Mouse (Mus musculus) myocyte (in vitro differentiated cells): ENCODE measurements around the gene Ttc21b. TPM values are rescaled to one million over a fixed set of nuclear protein-coding genes. Genes with fewer than 3 reads are reported as not detected.

Source experiments
- H3K27me3 ChIP-seq: one replicate; pipeline ENCODE4 v1.6.1; 2011; ENCODE audit not compliant: control insufficient read depth, insufficient read depth, insufficient read length
- H3K36me3 ChIP-seq: one replicate; pipeline ENCODE4 v1.6.1; 2011; ENCODE audit not compliant: control insufficient read depth, insufficient read depth
- H3K4me2 ChIP-seq: one replicate; pipeline ENCODE4 v1.6.1; 2011; ENCODE audit warnings: low read depth, control low read depth
- H3K4me3 ChIP-seq: one replicate; pipeline ENCODE4 v1.5.1; 2011; ENCODE audit warnings: mild to moderate bottlenecking, control low read depth, moderate library complexity
- H3K79me2 ChIP-seq: one replicate; pipeline ENCODE4 v1.6.1; 2011; ENCODE audit not compliant: control insufficient read depth, insufficient read depth
- H3ac ChIP-seq: one replicate; pipeline ENCODE4 v1.6.1; 2011; ENCODE audit not compliant: control insufficient read depth, insufficient read length
- CEBPB ChIP-seq: IDR thresholded peaks from 2 replicates; pipeline ENCODE4 v1.6.1; 2011; ENCODE audit warnings: mild to moderate bottlenecking, moderate library complexity; ENCODE audit not compliant: poor library complexity, insufficient read depth, severe bottlenecking
- E2F4 ChIP-seq: IDR thresholded peaks from one replicate; pipeline ENCODE4 v1.6.1; 2011; ENCODE audit warnings: mild to moderate bottlenecking, control low read depth, moderate library complexity; ENCODE audit not compliant: insufficient read depth
- MAX ChIP-seq: IDR thresholded peaks from one replicate; pipeline ENCODE4 v1.6.1; 2011; ENCODE audit warnings: low read depth, mild to moderate bottlenecking, control low read depth
- MYOD1 ChIP-seq, 3 experiments: IDR thresholded peaks; one replicate each; pipeline ENCODE4 v1.6.1; 2011; ENCODE audit warnings: control low read depth in 2 of 3, low read depth in 2 of 3, mild to moderate bottlenecking in 2 of 3, moderate library complexity in 1 of 3; ENCODE audit not compliant: insufficient read length in 2 of 3, control insufficient read depth in 1 of 3
- MYOG ChIP-seq, 3 experiments: IDR thresholded peaks; one replicate each; pipeline ENCODE4 v1.6.1; 2011; ENCODE audit warnings: control low read depth in 2 of 3, low read depth in 2 of 3, mild to moderate bottlenecking in 2 of 3; ENCODE audit not compliant: insufficient read length in 2 of 3, control insufficient read depth in 1 of 3, insufficient read depth in 1 of 3
- POLR2A ChIP-seq: IDR thresholded peaks from one replicate; pipeline ENCODE4 v1.6.1; 2011; ENCODE audit warnings: low read depth, mild to moderate bottlenecking, control low read depth, moderate library complexity; ENCODE audit not compliant: insufficient read length
- POLR2AphosphoS2 ChIP-seq: IDR thresholded peaks from one replicate; pipeline ENCODE4 v1.6.1; 2011; ENCODE audit warnings: low read depth, control low read depth; ENCODE audit not compliant: insufficient read length
- REST ChIP-seq: IDR thresholded peaks from one replicate; pipeline ENCODE4 v1.6.1; 2011; ENCODE audit warnings: mild to moderate bottlenecking, control low read depth, moderate library complexity; ENCODE audit not compliant: insufficient read depth, insufficient read length
- SRF ChIP-seq: IDR thresholded peaks from one replicate; pipeline ENCODE4 v1.6.1; 2011; ENCODE audit warnings: low read depth; ENCODE audit not compliant: control insufficient read depth, insufficient read length
- TCF12 ChIP-seq: IDR thresholded peaks from one replicate; pipeline ENCODE4 v1.6.1; 2011; ENCODE audit warnings: mild to moderate bottlenecking, control low read depth; ENCODE audit not compliant: poor library complexity, insufficient read depth, severe bottlenecking
- TCF3 ChIP-seq: IDR thresholded peaks from one replicate; pipeline ENCODE4 v1.6.1; 2011; ENCODE audit warnings: low read depth, control low read depth; ENCODE audit not compliant: insufficient read length
- USF1 ChIP-seq: IDR thresholded peaks from one replicate; pipeline ENCODE4 v1.6.1; 2011; ENCODE audit warnings: low read depth, mild to moderate bottlenecking, control low read depth, moderate library complexity
- polyA plus RNA-seq: library from polyadenylated mRNA; unstranded; fragments of >200 nt; fragmentation: generic; extraction: Trizol; gene quantifications from one replicate; pipeline ENCODE4 v1.2.1, GENCODE M21; 2012; ENCODE audit warnings: missing spikeins

The Ttc21b gene
- polyA plus RNA-seq, 1 experiment, result 3.3 TPM

DNA sequence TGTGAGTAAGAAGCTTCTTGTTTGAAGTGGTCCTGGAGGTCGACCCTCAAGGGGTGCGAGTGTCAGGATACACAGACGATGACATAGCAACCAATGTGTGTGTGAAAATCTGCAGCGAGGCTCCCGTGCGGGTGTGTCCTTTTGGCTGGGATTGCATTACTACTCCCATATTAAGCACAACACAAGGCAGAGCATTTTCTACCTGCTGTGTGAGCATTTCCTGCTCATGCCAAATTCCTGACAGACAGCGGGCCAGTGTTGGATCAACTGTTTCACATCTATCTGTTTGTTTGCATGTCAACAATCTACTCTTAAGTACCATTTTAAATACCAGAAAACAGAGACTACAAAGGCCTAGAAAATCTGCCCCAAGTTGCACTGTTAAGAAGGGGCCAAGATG is 79.4 kb downstream of the Ttc21b start:
- TF ChIP-seq TCF3, result no peak
- H3K79me2 ChIP-seq, result no peaks in the 10 kb centered on the region
- no peak overlapping the region for H3K4me3 ChIP-seq
- no peak overlapping the region for H3K4me2 ChIP-seq
- no peaks in the 10 kb centered on the region for H3K27me3 ChIP-seq
- no peak overlapping the region for H3ac ChIP-seq
- H3K36me3 ChIP-seq, result no peaks in the 10 kb centered on the region

DNA sequence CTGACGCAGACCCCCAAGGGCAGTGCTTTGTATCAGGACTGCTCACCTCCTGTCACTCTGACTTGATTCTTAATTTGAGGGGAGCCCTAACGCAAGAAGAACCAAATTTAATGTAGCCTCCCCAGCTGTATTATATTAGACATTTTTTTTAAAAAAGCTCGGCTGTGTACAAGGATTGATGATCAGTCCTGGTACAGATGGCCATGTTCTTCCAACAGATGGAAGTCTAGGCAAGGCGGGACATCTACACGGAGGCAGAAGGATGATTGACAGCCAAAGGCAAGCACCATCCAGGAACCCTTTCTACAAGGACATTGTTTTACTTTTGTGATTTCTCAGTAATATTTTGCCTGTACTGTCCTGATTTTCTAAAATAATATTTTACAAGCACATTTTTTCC is 83.3 kb downstream of the Ttc21b start:
- TF ChIP-seq TCF12 (no peak), MYOD1 (IDR thresholded peaks at IDR 0.05; ENCODE audit: control insufficient read depth in 1 of 3, insufficient read length in 2 of 3, low read depth in 2 of 3) (no peak), SRF (no peak), POLR2A (no peak), MYOG (IDR thresholded peaks at IDR 0.05; ENCODE audit: control insufficient read depth in 1 of 3, insufficient read depth in 1 of 3, insufficient read length in 2 of 3, low read depth in 2 of 3) (no peak), POLR2AphosphoS2 (no peak), USF1 (no peak), TCF3 (no peak), CEBPB (no peak), REST (no peak), E2F4 (no peak), MAX (no peak)
- no peaks in the 10 kb centered on the region for H3K36me3 ChIP-seq
- no peak overlapping the region for H3ac ChIP-seq
- H3K79me2 ChIP-seq, result no peaks in the 10 kb centered on the region
- no peak overlapping the region for H3K4me2 ChIP-seq
- no peaks in the 10 kb centered on the region for H3K27me3 ChIP-seq
- H3K4me3 ChIP-seq, result no peak overlapping the region

DNA sequence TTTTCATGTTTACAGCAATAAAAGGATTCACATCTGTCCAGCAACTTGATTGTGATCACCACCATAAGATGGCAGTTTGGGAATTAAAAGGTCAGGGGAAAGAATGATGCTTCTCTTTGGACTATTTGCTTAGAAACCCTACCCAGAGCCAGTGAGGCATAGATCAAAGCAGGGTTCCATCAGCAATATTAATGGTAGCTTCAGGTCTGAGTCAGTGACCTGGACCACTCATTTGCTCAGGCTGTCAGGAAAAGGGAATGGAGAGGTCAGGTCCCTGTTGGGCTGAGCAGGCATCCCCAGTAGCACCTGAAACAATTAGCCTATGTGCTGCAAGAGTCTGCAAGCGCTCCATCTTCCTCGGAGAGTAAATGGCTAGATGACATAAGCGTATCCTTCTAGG is 84.8 kb downstream of the Ttc21b start:
- no peaks in the 10 kb centered on the region for H3K36me3 ChIP-seq
- TF ChIP-seq REST (no peak), MAX (no peak), POLR2A (no peak), CEBPB (no peak), MYOG (IDR thresholded peaks at IDR 0.05; ENCODE audit: control insufficient read depth in 1 of 3, insufficient read depth in 1 of 3, insufficient read length in 2 of 3, low read depth in 2 of 3) (no peak), E2F4 (no peak), TCF3 (no peak), TCF12 (no peak), POLR2AphosphoS2 (no peak), USF1 (no peak), SRF (no peak), MYOD1 (IDR thresholded peaks at IDR 0.05; ENCODE audit: control insufficient read depth in 1 of 3, insufficient read length in 2 of 3, low read depth in 2 of 3) (no peak)
- H3K79me2 ChIP-seq, result no peaks in the 10 kb centered on the region
- H3K4me3 ChIP-seq, result no peak overlapping the region
- no peaks in the 10 kb centered on the region for H3K27me3 ChIP-seq
- H3K4me2 ChIP-seq, result no peak overlapping the region
- no peak overlapping the region for H3ac ChIP-seq

DNA sequence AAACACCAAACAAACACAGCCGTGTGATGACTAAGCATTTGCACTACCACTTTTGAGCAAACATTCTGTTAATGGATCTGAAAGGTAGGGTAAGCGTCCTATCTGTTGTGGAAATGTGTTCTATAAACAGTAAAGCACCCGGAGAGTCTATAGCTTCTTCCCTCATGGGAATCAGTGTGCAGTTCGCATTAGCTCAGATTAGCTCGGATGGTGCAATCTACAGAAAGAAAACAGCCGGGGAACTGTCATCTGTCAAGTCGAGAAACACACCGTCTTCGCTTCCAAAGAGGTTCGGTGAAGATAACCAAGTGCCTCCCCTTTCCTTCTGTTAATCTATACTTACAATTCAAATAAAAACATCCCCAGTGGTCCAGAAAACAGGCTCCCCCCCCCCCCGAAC is 85.7 kb downstream of the Ttc21b start:
- H3K4me2 ChIP-seq, result no peak overlapping the region
- no peaks in the 10 kb centered on the region for H3K79me2 ChIP-seq
- H3K27me3 ChIP-seq, result no peaks in the 10 kb centered on the region
- H3K36me3 ChIP-seq, result no peaks in the 10 kb centered on the region
- no peak overlapping the region for H3ac ChIP-seq
- H3K4me3 ChIP-seq, result no peak overlapping the region
- TF ChIP-seq MAX, result no peak
- TF ChIP-seq E2F4, result no peak
- TF ChIP-seq SRF, result no peak

DNA sequence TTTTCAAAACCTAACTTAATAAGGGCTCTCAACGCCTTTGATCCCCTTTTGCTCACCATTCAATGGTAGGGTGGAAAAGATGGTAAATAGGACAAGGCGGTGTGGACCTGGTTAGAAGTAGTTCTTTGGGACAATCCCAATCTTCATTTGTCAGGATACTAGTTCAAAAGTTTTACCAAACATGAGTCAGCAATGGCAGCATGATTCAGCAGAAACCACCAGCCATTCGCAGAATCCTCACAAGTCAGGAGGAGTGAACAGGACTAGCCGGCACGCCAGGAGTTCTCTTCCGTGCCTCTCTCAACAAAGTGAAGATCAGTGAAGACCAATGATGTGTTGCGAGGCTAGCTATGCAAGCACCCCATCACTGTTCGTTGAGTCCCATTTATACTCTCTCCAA is 91.4 kb downstream of the Ttc21b start:
- Histone ChIP-seq H3K4me2 (no peak overlapping the region), H3K36me3 (no peaks in the 10 kb centered on the region), H3K4me3 (no peak overlapping the region), H3K79me2 (no peaks in the 10 kb centered on the region), H3K27me3 (no peaks in the 10 kb centered on the region), H3ac (no peak overlapping the region)
- no peak for TF ChIP-seq REST
